Mouse (Mus musculus) myocyte (in vitro differentiated cells): ENCODE data around the gene Capn8.

Experiments used
- CEBPB ChIP-seq: IDR thresholded peaks from 2 replicates; pipeline ENCODE4 v1.6.1; 2011; ENCODE audit warnings: mild to moderate bottlenecking, moderate library complexity; ENCODE audit not compliant: poor library complexity, insufficient read depth, severe bottlenecking
- E2F4 ChIP-seq: IDR thresholded peaks from one replicate; pipeline ENCODE4 v1.6.1; 2011; ENCODE audit warnings: mild to moderate bottlenecking, control low read depth, moderate library complexity; ENCODE audit not compliant: insufficient read depth
- MAX ChIP-seq: IDR thresholded peaks from one replicate; pipeline ENCODE4 v1.6.1; 2011; ENCODE audit warnings: low read depth, mild to moderate bottlenecking, control low read depth
- MYOD1 ChIP-seq, 3 experiments: IDR thresholded peaks; one replicate each; pipeline ENCODE4 v1.6.1; 2011; ENCODE audit warnings: control low read depth in 2 of 3, low read depth in 2 of 3, mild to moderate bottlenecking in 2 of 3, moderate library complexity in 1 of 3; ENCODE audit not compliant: insufficient read length in 2 of 3, control insufficient read depth in 1 of 3
- MYOG ChIP-seq, 3 experiments: IDR thresholded peaks; one replicate each; pipeline ENCODE4 v1.6.1; 2011; ENCODE audit warnings: control low read depth in 2 of 3, low read depth in 2 of 3, mild to moderate bottlenecking in 2 of 3; ENCODE audit not compliant: insufficient read length in 2 of 3, control insufficient read depth in 1 of 3, insufficient read depth in 1 of 3
- POLR2A ChIP-seq: IDR thresholded peaks from one replicate; pipeline ENCODE4 v1.6.1; 2011; ENCODE audit warnings: low read depth, mild to moderate bottlenecking, control low read depth, moderate library complexity; ENCODE audit not compliant: insufficient read length
- POLR2AphosphoS2 ChIP-seq: IDR thresholded peaks from one replicate; pipeline ENCODE4 v1.6.1; 2011; ENCODE audit warnings: low read depth, control low read depth; ENCODE audit not compliant: insufficient read length
- TCF12 ChIP-seq: IDR thresholded peaks from one replicate; pipeline ENCODE4 v1.6.1; 2011; ENCODE audit warnings: mild to moderate bottlenecking, control low read depth; ENCODE audit not compliant: poor library complexity, insufficient read depth, severe bottlenecking

- TF ChIP-seq POLR2AphosphoS2 (no peak), MYOD1 (IDR thresholded peaks at IDR 0.05; ENCODE audit: control insufficient read depth in 1 of 3, insufficient read length in 2 of 3, low read depth in 2 of 3) (no peak), E2F4 (no peak), POLR2A (no peak), MAX (no peak), MYOG (IDR thresholded peaks at IDR 0.05; ENCODE audit: control insufficient read depth in 1 of 3, insufficient read depth in 1 of 3, insufficient read length in 2 of 3, low read depth in 2 of 3) (no peak), TCF12 (no peak), CEBPB (no peak)
Measured at GRCm38 (mm10) chr1:182525601-182526000, 39.2 kb upstream of the Capn8 start.
